Mouse (Mus musculus) adrenal gland (tissue): Measurements from ENCODE around the gene Afm.

Experiments used
- intact Hi-C: fragments of 180-260 bp; cut with DNase I; formaldehyde crosslinking; loops from one replicate; pipeline ENCODE4 v1.15.1; 2025

Gene Afm

DNA sequence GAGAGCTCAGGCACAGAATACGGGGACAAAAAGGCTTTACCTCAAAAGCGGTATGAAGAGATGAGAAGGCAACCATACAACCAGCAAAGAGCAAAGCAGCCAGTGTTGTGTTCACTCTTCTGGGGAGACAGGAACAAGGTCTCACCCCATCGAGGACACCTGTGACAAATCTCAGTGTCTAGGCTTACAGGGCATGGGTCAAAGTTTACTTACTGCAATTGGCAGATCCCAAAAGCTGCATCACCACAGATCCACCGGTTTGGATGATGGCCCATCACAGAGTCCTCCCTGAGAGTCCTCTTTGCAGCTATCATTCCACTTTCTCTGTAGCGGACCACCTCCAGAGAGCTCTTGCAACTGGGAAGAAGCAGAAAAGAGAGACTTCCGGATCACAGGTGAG lies 3.2 kb upstream of the Afm start:
- intact Hi-C loops: no loop called here

DNA sequence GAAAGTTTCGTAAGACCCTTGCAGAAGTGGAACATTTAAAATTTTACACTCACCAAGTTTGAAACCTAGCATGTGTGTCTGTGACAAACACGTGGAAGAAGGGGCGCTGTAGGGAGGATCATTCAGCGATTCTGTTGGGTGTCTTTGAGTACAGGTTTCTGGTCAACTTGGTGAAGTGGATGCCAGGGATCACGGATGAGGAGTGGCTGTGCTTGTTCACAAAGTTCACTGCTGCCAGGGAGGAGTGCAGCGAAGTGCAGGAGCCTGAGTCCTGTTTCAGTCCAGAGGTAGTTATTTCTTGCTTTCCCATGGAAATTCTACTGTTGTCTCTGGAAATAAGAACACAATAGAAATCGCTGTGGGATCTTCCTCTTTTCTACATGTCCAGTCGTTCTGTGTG lies 32.5 kb downstream of the Afm start:
- intact Hi-C loops: no loop called here

DNA sequence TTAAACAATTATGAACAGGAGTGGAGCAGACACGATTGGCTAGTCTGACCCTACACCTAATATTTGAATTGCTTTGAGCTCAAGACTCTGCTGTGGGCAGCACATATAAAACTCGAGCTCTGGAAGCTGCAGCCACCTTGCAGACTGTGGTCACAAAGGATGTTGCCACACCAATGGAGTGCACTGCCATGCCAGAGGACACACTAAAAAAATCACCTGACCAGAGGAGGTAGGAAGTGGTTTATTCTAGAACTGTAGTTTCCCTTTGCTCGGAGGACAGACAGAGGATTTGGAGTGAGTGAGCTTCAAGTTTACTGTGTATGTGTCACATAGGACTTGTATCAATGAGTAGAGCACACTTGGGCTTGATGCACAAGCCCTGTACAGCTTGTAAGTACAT lies 37.3 kb downstream of the Afm start:
- intact Hi-C loops: no loop called here

DNA sequence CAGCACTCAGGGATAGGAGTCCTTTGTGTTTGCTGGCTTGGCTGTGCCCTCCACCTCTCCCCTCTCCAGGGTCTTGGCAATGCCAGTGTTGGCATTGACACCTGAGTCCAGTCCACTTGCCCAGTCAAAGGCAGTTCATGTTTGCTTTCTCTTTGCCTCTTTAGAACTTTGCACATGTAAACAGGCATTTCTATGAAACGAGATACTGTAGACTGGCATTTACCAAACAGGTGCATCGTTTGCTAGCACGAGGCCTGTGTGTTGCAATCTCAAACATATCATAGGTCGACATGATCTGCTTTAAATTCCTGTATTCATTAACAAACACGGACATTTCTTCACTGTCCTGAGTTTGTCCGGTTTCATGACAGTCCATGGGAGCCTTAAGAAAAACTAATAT lies 42.0 kb downstream of the Afm start, which contains the start of gene 5830473C10Rik:
Gene 5830473C10Rik, plus strand, starts transcription at position 365 of the 400 bp plus-strand sequence.
- intact Hi-C loops: no loop called here

DNA sequence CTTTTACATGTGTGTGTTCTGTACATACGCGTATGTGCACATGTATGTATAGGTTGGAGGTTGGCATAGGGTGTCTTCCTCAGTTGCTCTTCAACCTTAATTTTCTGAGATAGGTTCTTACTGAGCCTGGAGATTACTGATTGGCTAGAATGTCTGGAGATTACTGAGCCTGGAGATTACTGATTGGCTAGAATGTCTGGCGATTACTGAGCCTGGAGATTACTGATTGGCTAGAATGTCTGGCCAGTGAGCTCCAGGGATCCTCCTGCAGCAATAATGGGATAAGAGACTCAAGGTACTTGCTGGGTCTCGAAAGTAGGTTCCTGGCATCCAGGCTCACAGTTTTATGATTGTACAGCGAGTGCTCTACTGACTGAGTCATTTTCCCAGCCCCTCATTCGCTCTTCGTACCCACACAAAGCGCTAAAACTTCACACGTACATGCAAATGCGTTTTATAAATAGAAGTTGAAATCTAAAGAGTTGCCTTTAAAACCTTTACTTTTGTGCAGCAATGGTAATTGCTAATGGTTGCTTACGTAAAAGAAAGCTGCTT lies 43.1 kb downstream of the Afm start:
- intact Hi-C loops: no loop called here

DNA sequence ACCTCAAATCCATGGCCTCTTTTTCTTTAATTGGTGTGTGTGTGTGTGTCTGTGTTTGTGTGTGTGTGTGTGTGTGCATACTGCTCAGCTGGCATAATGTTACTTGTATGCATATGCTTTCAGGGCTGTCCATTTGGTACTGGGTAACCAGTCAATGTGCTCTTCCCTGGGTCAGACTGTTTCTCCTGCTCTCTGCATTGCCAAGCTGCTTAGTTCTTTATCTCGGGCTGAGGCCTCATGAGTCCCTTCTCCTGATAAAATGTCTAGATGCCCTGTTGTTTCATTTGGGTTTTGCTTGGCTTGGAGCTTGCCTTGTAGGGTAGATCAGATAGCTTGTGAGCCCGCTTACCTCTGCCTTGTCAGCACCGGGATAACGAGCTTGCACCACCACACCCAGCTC lies 44.1 kb downstream of the Afm start:
- intact Hi-C loops: no loop called here

DNA sequence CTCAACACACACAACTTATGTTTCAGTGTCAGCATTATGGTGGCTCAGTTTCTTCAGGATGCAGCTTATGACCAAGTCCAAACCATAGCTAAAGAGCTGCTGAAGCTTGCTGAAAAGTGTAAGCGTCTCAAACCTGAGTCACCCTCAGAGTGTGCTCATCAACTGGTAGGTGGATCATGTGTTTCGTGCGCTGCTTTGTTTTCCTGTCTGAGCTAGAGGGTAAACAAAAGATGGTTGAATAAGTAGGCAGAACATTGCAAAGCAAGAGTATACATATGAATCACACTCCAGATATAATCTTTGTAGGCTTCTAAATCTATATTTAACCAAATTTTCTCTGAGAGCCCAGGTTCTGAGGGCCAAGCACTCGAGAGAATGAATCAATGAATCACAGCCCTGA lies 45.4 kb downstream of the Afm start:
- intact Hi-C loops: no loop called here

DNA sequence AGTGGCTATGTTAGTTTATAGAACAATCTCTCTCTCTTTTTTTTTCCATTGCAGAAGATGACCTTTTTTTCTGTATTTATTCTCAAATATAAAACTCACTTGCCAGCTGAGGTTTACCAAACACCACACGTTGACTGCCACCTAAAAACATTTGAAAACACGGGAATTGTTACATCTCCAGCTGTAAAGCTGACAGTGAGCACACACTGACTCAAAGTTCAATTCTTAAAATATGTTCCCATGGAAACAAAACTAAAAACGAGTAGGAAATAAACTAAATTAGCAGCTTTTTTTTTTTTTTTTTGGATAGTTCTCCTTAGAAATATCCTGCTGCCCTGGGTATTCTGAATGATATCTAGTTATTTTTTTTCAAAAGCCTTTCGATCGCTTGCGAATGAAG lies 46.5 kb downstream of the Afm start:
- intact Hi-C loops: no loop called here

DNA sequence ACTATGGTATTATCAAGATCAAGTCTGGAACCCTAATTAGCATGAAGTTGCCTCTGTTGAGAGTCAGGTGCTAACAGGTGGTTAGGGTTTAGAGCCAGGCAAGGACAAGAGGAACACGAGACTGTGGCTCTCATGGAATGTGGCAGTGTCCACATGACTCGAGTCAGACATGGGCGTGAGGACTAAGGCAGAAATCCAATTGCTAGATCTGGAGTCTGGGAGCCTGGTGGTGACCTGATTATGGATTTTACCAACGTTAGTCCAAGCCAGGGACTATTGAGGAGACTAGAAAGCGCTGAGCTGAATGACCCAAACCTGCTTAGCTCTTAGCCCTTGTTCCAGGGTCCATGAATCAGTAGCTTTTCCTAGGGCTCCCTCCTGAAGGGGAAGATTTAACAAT lies 49.1 kb downstream of the Afm start:
- intact Hi-C loops: no loop called here

DNA sequence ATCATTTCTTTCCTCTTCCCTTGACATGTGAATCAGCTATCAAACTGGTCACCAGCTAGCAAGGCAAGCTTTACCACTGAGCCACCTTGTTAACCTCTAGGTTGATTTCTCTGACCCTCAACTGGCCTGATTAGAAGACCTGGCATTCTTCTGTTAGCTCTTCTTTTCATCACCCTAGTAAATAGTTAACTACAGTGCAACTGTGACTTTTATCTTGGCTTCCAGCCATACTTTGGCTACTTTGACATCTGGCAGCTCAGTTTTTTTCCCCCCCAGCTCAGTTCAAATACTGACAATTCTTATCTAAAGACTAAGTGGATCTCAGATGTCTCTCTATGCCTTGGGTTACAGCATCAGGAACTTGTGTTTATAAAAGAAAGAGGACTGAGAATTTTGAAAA lies 49.6 kb downstream of the Afm start:
- intact Hi-C loops: no loop called here

DNA sequence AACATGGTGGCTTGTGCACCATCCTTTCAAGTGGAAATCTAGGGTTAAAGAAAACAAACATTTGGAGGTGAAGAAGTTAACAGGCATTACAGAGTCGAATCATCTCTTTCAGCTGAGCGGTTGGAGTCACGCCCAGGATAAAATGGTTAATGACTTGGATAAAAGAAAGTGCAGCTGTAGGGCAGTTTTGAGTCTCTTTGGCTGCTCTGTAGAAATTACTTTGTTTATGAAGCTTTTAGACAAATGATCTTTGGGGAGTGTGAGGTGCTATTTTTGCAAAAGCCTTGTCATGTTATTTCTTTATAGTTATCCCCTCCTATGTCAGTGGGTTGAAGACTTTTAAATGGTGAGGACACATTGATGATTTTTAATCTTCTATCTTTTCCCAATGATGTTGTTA lies 52.5 kb downstream of the Afm start:
- intact Hi-C loops: no loop called here

DNA sequence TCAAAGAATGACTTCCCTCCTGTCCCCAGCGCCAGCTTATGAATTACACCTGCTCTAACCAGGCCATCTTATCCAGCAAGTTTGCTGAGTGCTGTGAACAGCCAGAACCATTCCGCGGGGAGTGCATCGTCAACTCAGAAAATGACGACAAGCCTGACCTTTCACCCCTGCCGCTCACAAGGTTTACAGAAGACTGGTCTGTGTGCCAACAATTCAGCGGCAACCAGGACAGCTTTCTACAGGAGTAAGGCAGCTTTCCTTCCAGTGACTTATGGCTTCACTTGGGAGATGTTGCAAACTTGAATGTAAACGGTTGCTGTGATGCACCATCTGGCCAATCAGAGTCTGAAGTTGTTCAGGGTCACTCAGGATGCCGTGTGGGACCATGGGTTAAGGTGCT lies 59.0 kb downstream of the Afm start:
- intact Hi-C loops: no loop called here

DNA sequence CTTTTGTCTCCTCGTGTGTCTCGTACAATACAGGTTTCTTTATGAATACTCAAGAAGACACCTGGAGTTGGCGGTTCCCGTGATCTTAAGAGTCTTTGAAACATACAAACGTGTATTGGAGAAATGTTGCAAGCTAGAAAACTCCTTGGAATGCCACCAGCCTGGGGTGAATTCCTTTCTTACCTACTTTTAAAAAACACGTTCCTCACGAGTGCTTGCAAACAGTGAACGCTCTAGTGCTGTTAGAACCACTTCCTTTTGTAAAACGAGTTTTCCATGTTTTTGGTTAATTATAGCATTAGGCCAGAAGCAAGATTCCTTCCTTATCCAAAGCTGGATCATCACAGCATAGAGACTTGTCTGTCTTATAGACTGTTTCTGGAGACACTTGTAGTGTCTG lies 60.8 kb downstream of the Afm start:
- intact Hi-C loops: no loop called here

DNA sequence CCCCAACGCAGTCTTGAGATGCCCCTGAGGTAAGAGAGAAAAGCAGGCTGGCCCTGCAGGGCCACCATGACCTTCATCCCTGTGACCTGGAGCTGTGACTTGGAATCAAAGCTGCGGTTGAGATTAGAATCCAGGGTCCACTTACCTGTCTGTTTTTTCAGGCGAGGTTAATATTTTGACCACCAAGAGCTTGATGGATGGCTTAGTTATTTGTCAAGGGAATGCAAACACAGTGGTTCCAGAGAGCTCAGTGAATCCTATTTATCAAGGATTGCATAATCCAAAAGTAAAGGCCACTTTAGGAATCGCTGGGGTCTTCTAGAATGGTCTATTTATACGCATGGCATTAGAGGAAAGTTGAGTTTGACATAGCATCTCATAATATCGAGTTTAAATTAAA lies 63.4 kb downstream of the Afm start:
- intact Hi-C loops: loop anchor here (10.0 kb wide), 1 partner anchor 187 kb away; no protein-coding TSS in a partner anchor

DNA sequence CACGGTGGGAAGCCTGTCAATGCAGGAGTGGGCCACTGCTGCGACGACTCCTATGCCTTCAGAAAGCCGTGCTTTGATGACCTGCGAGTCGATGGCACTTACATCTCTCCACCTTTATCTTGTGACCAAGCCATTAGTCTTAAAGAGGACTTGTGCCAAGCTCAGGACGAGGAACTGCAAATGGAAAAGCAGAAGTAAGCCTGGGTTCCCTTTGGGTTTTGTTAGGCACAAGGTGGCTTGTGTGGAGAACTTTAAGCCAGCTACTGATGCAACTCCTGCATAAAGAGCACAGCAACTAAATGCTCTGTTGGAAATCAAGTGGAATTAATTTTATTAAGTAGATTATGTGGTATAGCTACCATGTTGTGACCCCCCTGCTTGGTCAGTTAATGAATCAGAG lies 66.1 kb downstream of the Afm start:
- intact Hi-C loops: loop anchor here (10.0 kb wide), 1 partner anchor 190 kb away; no protein-coding TSS in a partner anchor

DNA sequence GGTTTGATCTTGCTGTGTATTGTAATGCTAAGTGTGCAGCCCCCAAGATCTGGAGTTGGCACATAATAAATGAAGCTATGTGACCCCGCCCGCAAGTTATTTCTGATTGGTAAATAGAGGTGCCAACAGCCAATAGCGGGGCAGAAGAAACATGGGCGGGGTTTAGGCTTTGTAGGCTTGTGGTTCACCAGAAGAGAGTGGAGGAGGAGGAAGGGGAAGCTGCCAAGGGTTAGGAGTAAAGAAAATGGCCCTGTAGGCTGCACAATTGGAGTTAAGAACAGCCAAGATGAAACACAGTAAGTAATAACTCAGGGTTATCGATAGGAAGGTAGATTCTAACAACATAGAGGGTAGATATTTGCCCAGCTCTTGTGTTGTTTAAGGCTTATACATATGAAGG lies 67.8 kb downstream of the Afm start:
- intact Hi-C loops: loop anchor here (10.0 kb wide), 1 partner anchor 192 kb away; no protein-coding TSS in a partner anchor

DNA sequence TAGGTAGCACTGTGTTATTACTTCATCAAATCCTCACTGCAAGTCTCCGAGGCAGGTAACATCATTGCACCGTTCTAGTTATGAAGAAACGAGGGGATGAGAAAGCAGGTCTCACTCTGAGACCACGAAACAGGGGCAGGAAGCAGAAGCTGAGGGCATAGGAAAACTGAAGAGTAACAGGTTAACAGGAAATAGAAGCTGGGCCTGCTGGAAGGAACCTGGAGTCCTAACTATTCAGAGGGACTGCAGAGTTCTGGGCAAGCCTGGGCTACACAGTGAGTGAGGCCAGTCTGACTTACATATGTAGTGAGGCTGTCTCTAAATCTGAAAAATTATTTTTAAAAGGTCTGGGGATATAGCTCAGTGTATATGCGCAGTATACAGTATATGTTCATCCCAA lies 69.4 kb downstream of the Afm start:
- intact Hi-C loops: loop anchor here (10.0 kb wide), 1 partner anchor 193 kb away; no protein-coding TSS in a partner anchor

DNA sequence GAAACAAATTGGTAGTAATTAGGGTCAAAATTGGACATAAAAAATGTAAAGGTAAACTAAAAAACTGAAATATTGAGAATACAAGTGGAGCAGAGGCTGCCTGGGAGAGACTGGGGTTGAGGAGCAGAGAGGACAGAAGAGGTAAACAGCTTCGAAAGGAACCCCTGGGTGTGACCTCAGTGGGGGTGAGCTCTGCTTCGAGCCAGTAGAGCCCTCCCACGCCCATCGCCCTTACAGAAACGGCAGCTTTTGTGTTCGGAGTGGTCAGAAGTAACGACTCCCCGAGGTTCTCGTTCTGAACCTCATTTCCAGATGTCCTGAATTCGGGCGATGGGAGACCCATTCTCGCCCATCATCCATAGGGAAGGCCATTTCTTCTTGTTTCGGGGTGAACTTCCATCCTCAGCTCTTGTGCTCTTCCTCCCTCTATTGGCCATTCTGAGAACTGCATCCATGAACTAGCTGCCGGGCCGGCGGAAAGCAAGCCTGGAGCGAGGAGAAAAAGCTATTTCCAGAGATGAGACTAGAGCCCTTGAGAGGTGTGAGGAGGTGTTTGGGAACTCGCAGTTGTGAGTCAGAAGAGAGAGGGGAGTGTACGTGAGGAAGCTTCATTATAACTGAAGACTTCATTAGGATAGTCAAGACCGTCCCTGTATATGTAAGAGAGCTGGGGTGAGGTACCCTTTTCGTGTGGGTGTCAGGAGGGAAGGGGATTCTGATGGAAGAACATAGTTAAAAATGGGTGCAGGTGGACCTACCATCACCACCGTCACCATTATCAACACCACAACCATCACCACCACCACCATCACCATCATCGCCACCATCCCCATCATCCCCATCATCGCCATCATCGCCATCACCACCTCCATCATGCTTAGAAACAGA lies 70.2 kb downstream of the Afm start:
- intact Hi-C loops: loop anchor here (10.0 kb wide), 1 partner anchor 194 kb away; no protein-coding TSS in a partner anchor

DNA sequence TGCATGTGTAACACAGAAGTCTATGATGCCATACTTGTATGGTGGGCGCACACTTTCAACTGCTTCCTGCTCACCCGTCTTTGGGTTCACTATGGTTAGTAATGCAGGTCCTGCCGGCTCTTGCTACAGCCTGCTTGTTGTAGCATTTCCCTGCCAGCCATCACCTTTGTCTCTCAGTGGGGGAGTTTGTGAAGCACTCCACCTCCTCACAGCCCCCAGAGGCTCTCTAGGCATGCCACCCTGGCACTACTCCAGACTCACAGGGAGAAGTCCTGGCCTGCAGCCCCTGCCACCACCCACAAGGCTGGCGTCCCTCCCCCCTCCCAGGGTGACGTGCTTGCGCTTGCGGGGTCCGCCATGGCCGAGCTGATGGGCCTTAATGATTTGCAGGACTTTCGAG lies 71.9 kb downstream of the Afm start:
- intact Hi-C loops: no loop called here

DNA sequence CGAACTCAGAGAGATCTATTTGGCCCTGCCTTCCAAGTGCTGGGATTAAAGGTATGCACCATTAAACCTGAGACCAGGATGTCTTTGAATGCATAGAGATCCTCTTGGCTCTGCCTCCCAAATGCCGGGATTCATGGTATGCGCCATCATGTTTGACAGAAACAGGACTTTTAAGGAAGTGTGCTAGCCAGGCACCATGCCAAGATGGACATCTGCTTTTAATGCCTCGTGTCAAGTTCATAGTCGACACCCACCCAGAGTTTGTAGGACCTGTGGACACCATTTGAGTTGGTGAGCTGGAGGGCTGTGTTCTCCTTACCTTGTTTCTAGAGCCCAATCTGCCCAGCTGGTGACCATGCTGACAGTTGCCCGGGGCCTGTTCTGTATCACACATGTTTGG lies 73.2 kb downstream of the Afm start:
- intact Hi-C loops: no loop called here

DNA sequence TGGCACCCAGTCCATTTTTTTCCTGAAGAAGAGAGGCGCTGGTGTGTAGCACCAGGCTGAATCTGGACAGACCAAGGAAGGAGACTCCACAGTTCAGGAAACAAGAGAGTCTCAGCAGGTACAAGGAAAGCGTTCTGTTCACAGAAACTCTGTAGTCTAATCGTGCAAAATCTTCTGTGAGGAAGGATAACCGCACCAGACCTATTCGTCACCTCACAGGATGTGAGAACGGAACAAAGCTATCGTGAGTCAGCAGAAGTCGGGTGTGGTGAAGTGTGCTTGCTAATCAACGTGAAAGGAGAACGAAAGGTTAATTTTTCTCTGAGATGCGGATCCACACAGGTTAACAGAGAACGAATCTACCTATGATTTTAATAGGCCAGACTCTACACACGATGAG lies 76.2 kb downstream of the Afm start:
- intact Hi-C loops: no loop called here

DNA sequence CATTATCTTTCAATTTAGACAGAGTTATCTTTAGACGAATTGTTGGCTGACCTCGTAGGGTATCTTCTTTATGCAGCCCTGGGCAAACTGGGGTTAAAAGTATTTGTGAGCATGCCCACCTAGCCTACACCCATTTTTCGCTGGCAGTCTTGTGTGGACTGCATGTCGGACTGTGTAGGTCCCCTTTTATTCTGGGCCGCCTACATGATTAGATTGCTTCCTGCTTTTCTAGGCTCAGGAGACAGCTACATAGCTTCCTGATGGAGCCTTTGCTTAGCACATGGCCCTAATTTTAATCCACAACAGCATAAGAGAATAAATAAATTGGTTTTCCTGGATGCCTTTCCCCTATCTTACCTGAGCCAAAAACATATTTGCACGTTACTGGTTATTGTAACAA lies 77.4 kb downstream of the Afm start:
- intact Hi-C loops: no loop called here

DNA sequence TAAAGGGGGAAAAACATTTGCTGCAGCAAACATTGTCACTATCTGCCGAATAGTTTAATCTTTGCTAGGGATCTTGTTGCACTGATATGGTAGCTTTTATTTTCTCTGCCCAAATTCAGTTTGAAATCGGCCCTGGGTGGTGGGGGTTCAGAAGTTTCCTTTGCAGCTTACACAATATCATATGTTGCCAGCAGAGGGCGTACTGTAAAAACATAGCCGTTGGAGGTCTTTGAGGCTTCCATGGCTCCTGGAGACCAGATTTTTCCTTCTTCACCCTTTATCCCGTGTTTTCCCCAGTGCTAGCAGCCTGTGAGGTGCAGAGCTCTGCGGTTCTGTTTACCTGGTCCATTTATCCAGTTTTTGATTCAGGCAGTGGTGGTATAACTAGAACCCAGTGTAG lies 82.7 kb downstream of the Afm start:
- intact Hi-C loops: loop anchor here (2.0 kb wide), 1 partner anchor 51 kb away; no protein-coding TSS in a partner anchor
